ENCODE assay signal across 10 mouse cellular contexts in genomic region chr15:98295628-98296551, GRCm38 (mm10). TPM values are rescaled to one million over a fixed set of nuclear protein-coding genes. Genes with fewer than 3 reads are reported as not detected.
A peak's percentile ranks its signal among the peaks of the same experiment; 100 is the strongest.
DNase-seq lines count a peak whose midpoint lies in the region; ATAC-seq and TF ChIP-seq lines count a peak whose summit lies in the region.
"Had no signal": no experiment of that assay in that cellular context is flagged by ENCODE, and none has a peak within 500 bp of the region (broad histone marks: within the 10 kb centered on the region; RNA-seq: fewer than 3 reads in every experiment).

Zfp641 (minus strand) TSS chr15:98296161.

- no peak for TF ChIP-seq POLR2A in thymus, adult 2 months (IDR thresholded peaks at IDR 0.05; ENCODE audit: control insufficient read depth, extremely low read depth, insufficient read depth, low read length, poor library complexity)

- TF ChIP-seq CTCF in thymus, adult 2 months (IDR thresholded peaks at IDR 0.05; ENCODE audit: borderline replicate concordance, control insufficient read depth, extremely low read depth, insufficient read depth, low read length, poor library complexity), result no peak
- no peak for TF ChIP-seq CTCF in kidney, postnatal 0 days (IDR thresholded peaks at IDR 0.05; ENCODE audit: low read depth)

- H3K27me3 ChIP-seq in thymus, adult 2 months (ENCODE audit: control insufficient read depth, insufficient read depth, low read length), result peaks cover 12% of the 10 kb centered on the region
- H3K27me3 ChIP-seq in embryonic facial prominence, embryonic 12.5 days, result peaks cover 5% of the 10 kb centered on the region; the same call in 1 of the 2 replicates
- peaks cover 13% of the 10 kb centered on the region; the same call in 1 of the 2 replicates for H3K27me3 ChIP-seq in heart, embryonic 11.5 days (ENCODE audit: control insufficient read depth, insufficient read depth, low read length)
- H3K27me3 ChIP-seq in kidney, postnatal 0 days (ENCODE audit: insufficient read depth, low read length), result no peaks in the 10 kb centered on the region
- peaks cover 27% of the 10 kb centered on the region for H3K27me3 ChIP-seq in liver, embryonic 15.5 days

- H3K27ac ChIP-seq in thymus, adult 2 months (ENCODE audit: control insufficient read depth, insufficient read depth, low read length), result no peak within 1 kb of the TSS
- no peak within 1 kb of the TSS for H3K27ac ChIP-seq in embryonic facial prominence, embryonic 12.5 days
- H3K27ac ChIP-seq in heart, embryonic 11.5 days (ENCODE audit: low read depth, low read length), result no peak within 1 kb of the TSS
- H3K27ac ChIP-seq in kidney, postnatal 0 days, result no peak within 1 kb of the TSS
- no peak within 1 kb of the TSS for H3K27ac ChIP-seq in liver, embryonic 15.5 days (replicated peaks)

- peak; percentile 3 for DNase-seq in thymus, adult 2 months
- DNase-seq in thymus, postnatal 0 days (ENCODE audit: low spot score), result no peak
- peak; percentile 9 for DNase-seq in kidney, postnatal 0 days (ENCODE audit: low spot score)
- DNase-seq in retina, adult 2 months (ENCODE audit: low read depth, low spot score), result peak; percentile 34
- no peak for DNase-seq in spleen, postnatal 36 days (ENCODE audit: low spot score in 2 of 2)

- peak within 1 kb of the TSS; percentile 99 for H3K4me2 ChIP-seq in embryonic facial prominence, embryonic 12.5 days (replicated peaks)
- peak within 1 kb of the TSS; percentile 92 for H3K4me2 ChIP-seq in heart, embryonic 11.5 days
- peak within 1 kb of the TSS; percentile 82 for H3K4me2 ChIP-seq in kidney, postnatal 0 days (ENCODE audit: low read length)
- peak within 1 kb of the TSS; percentile 63 for H3K4me2 ChIP-seq in liver, embryonic 15.5 days

- ATAC-seq in embryonic facial prominence, embryonic 12.5 days (ENCODE audit: insufficient number of reproducible peaks, insufficient read depth, low FRiP score, low TSS enrichment), result no peak
- 0 out of 2 replicates have a peak, but pooled peaks have one; percentile 10 for ATAC-seq in heart, embryonic 11.5 days (replicated peaks; ENCODE audit: insufficient number of reproducible peaks, low FRiP score, low TSS enrichment)
- ATAC-seq in kidney, postnatal 0 days (replicated peaks; ENCODE audit: low FRiP score, low read depth), result peak; percentile 10; the same call in 1 of the 2 replicates
- no peak for ATAC-seq in liver, embryonic 15.5 days (ENCODE audit: insufficient read depth)
- ATAC-seq: Patski had no signal

- 6% methylated on average over 60 of the region's 60 CpGs for WGBS in thymus, adult 2 months
- WGBS in embryonic facial prominence, embryonic 12.5 days, result 2% methylated on average over 56 of the region's 60 CpGs
- 3% methylated on average over 52 of the region's 60 CpGs for WGBS in heart, embryonic 11.5 days (ENCODE audit: insufficient replicate concordance)
- 2% methylated on average over 54 of the region's 60 CpGs for WGBS in kidney, postnatal 0 days
- WGBS in liver, embryonic 15.5 days (ENCODE audit: insufficient replicate concordance), result 3% methylated on average over 60 of the region's 60 CpGs

- H3K4me3 ChIP-seq in thymus, adult 2 months (ENCODE audit: control insufficient read depth, insufficient read depth, low read length), result peak within 1 kb of the TSS; percentile 12
- peak within 1 kb of the TSS; percentile 66 for H3K4me3 ChIP-seq in embryonic facial prominence, embryonic 12.5 days
- peak within 1 kb of the TSS; percentile 67 for H3K4me3 ChIP-seq in heart, embryonic 11.5 days (ENCODE audit: low read depth, low read length)
- H3K4me3 ChIP-seq in kidney, postnatal 0 days (replicated peaks; ENCODE audit: low read depth, low read length), result peak within 1 kb of the TSS; percentile 58
- peak within 1 kb of the TSS; percentile 46 for H3K4me3 ChIP-seq in liver, embryonic 15.5 days (replicated peaks)
- H3K4me3 ChIP-seq: myocyte had no signal

- peak within 1 kb of the TSS; percentile 71 for H3K9ac ChIP-seq in embryonic facial prominence, embryonic 12.5 days
- H3K9ac ChIP-seq in heart, embryonic 11.5 days (ENCODE audit: low read depth, low read length), result peak within 1 kb of the TSS; percentile 80
- H3K9ac ChIP-seq in kidney, postnatal 0 days (ENCODE audit: low read depth, low read length), result peak within 1 kb of the TSS; percentile 62
- H3K9ac ChIP-seq in liver, embryonic 15.5 days, result no peak within 1 kb of the TSS

- no peaks in the 10 kb centered on the region for H3K9me3 ChIP-seq in embryonic facial prominence, embryonic 12.5 days
- no peaks in the 10 kb centered on the region for H3K9me3 ChIP-seq in heart, embryonic 11.5 days (replicated peaks; ENCODE audit: control insufficient read depth, low read length)
- no peaks in the 10 kb centered on the region for H3K9me3 ChIP-seq in kidney, postnatal 0 days (replicated peaks; ENCODE audit: low read length)
- H3K9me3 ChIP-seq in liver, embryonic 15.5 days (replicated peaks), result no peaks in the 10 kb centered on the region

- no peaks in the 10 kb centered on the region for H3K36me3 ChIP-seq in thymus, adult 2 months (ENCODE audit: control insufficient read depth, insufficient read depth, low read length)
- H3K36me3 ChIP-seq in embryonic facial prominence, embryonic 12.5 days, result no peaks in the 10 kb centered on the region
- no peaks in the 10 kb centered on the region for H3K36me3 ChIP-seq in heart, embryonic 11.5 days (ENCODE audit: control insufficient read depth, insufficient read depth, low read length)
- H3K36me3 ChIP-seq in kidney, postnatal 0 days (ENCODE audit: insufficient read depth, low read length), result no peaks in the 10 kb centered on the region
- no peaks in the 10 kb centered on the region for H3K36me3 ChIP-seq in liver, embryonic 15.5 days (replicated peaks)

- no peaks in the 10 kb centered on the region for H3K4me1 ChIP-seq in thymus, adult 2 months (replicated peaks; ENCODE audit: control insufficient read depth, insufficient read depth, low read length)
- H3K4me1 ChIP-seq in embryonic facial prominence, embryonic 12.5 days, result no peaks in the 10 kb centered on the region
- no peaks in the 10 kb centered on the region for H3K4me1 ChIP-seq in heart, embryonic 11.5 days (ENCODE audit: control insufficient read depth, insufficient read depth, low read length)
- no peaks in the 10 kb centered on the region for H3K4me1 ChIP-seq in kidney, postnatal 0 days (replicated peaks; ENCODE audit: insufficient read depth, low read length)
- no peaks in the 10 kb centered on the region for H3K4me1 ChIP-seq in liver, embryonic 15.5 days (replicated peaks)

RNA-seq across cellular contexts. Expression of gene Zfp641, which starts in this region (rescaled TPM):
- polyA plus RNA-seq in thymus, adult 2 months (2012; rRNA removed), result 0.34 and 0.71 TPM in 2 replicates
- 0.40 and 0.46 TPM in 2 replicates for polyA plus RNA-seq in thymus, postnatal 0 days (2015; fragmentation: Nextera tagmentation; extraction: Ambion mirVana)
- 1.0 and 1.2 TPM in 2 replicates for polyA plus RNA-seq in embryonic facial prominence, embryonic 12.5 days (2016; fragmentation: Nextera tagmentation; extraction: Ambion mirVana)
- polyA plus RNA-seq in heart, embryonic 11.5 days (2014; fragmentation: Nextera tagmentation; extraction: Ambion mirVana), result 0.92 and 1.3 TPM in 2 replicates
- polyA plus RNA-seq in kidney, postnatal 0 days (2015; fragmentation: Nextera tagmentation; extraction: Ambion mirVana), result 1.6 and 1.9 TPM in 2 replicates
- polyA plus RNA-seq in liver, embryonic 15.5 days (2015; fragmentation: Nextera tagmentation; extraction: Ambion mirVana), result 0.08 TPM in 2 replicates
- polyA plus RNA-seq: myocyte had no signal

Comparison
In these comparisons a context has a peak if more than half of its experiments do, and no peak if none do; other contexts are left out.
1. Peak in DNase-seq and H3K4me3 ChIP-seq in thymus, adult 2 months; RNA of the gene not detected or under 1 TPM.
2. DNase-seq: peak in kidney, postnatal 0 days (single experiment) and retina, adult 2 months (single experiment); none in thymus, postnatal 0 days (single experiment) and spleen, postnatal 36 days (0 of 2).
3. H3K4me3 ChIP-seq: peak in every context shown above with its lines; median percentile 67 in heart, embryonic 11.5 days; 66 in embryonic facial prominence, embryonic 12.5 days; 58 in kidney, postnatal 0 days; 46 in liver, embryonic 15.5 days; 12 in thymus, adult 2 months.
4. ATAC-seq: peak in heart, embryonic 11.5 days (single experiment) and kidney, postnatal 0 days (single experiment); none in embryonic facial prominence, embryonic 12.5 days (single experiment) and liver, embryonic 15.5 days (single experiment).
5. Peak in every context shown above with its lines, with median percentiles within 50 percentile points of each other: H3K4me2 ChIP-seq.